Mouse (Mus musculus): ENCODE measurements around the gene Csnk2a1. TPM values are rescaled to one million over a fixed set of nuclear protein-coding genes. Genes with fewer than 3 reads are reported as not detected.
A peak's percentile ranks its signal among the peaks of the same experiment; 100 is the strongest.

Gene Csnk2a1
- polyA plus RNA-seq, 1 experiment, result 70.2 TPM

GRCm38 (mm10) chr2:152307186-152307585 is 80.5 kb downstream of the Csnk2a1 start:
- TF ChIP-seq CTCF (IDR thresholded peaks at IDR 0.05; ENCODE audit: borderline replicate concordance, insufficient read depth, low read depth, low read length) (no peak), POLR2A (IDR thresholded peaks at IDR 0.05; ENCODE audit: borderline replicate concordance, insufficient read depth, low read length) (no peak)
- 92% methylated on average over 3 of the region's 3 CpGs for WGBS
- H3K27ac ChIP-seq (ENCODE audit: insufficient read depth, low read length), result no peak overlapping the region
- no peaks in the 10 kb centered on the region for H3K4me1 ChIP-seq (ENCODE audit: control insufficient read depth, insufficient read depth, low read length)
- H3K27me3 ChIP-seq (ENCODE audit: control insufficient read depth, insufficient read depth, low read length), result no peaks in the 10 kb centered on the region
- no peak for DNase-seq
- no peak overlapping the region for H3K4me3 ChIP-seq (replicated peaks; ENCODE audit: insufficient read depth, low read depth, low read length)

- Histone ChIP-seq H3K27ac (ENCODE audit: insufficient read depth, low read length) (no peak overlapping the region), H3K27me3 (ENCODE audit: control insufficient read depth, insufficient read depth, low read length) (no peaks in the 10 kb centered on the region), H3K4me3 (replicated peaks; ENCODE audit: insufficient read depth, low read depth, low read length) (no peak overlapping the region), H3K4me1 (ENCODE audit: control insufficient read depth, insufficient read depth, low read length) (peaks cover 3% of the 10 kb centered on the region; the same call in 1 of the 2 replicates)
- peak in 1 of 2 experiments; percentile 51 for DNase-seq
- no peak for TF ChIP-seq CTCF (IDR thresholded peaks at IDR 0.05; ENCODE audit: borderline replicate concordance, insufficient read depth, low read depth, low read length)
- no peak for TF ChIP-seq POLR2A (IDR thresholded peaks at IDR 0.05; ENCODE audit: borderline replicate concordance, insufficient read depth, low read length)
- WGBS, result 25% methylated on average over 7 of the region's 7 CpGs
Observed at GRCm38 (mm10) chr2:152312996-152313395, 86.4 kb downstream of the Csnk2a1 start.

GRCm38 (mm10) chr2:152313926-152314325 is 87.3 kb downstream of the Csnk2a1 start:
- Histone ChIP-seq H3K27me3 (ENCODE audit: control insufficient read depth, insufficient read depth, low read length) (no peaks in the 10 kb centered on the region), H3K27ac (ENCODE audit: insufficient read depth, low read length) (no peak overlapping the region), H3K4me1 (ENCODE audit: control insufficient read depth, insufficient read depth, low read length) (peaks cover 3% of the 10 kb centered on the region; the same call in 1 of the 2 replicates), H3K4me3 (replicated peaks; ENCODE audit: insufficient read depth, low read depth, low read length) (no peak overlapping the region)
- WGBS, result 69% methylated on average over 6 of the region's 6 CpGs
- TF ChIP-seq CTCF (IDR thresholded peaks at IDR 0.05; ENCODE audit: borderline replicate concordance, insufficient read depth, low read depth, low read length) (no peak), POLR2A (IDR thresholded peaks at IDR 0.05; ENCODE audit: borderline replicate concordance, insufficient read depth, low read length) (no peak)
- no peak for DNase-seq

- DNase-seq, result no peak
- Histone ChIP-seq H3K27ac (ENCODE audit: insufficient read depth, low read length) (no peak overlapping the region), H3K4me1 (ENCODE audit: control insufficient read depth, insufficient read depth, low read length) (peaks cover 3% of the 10 kb centered on the region; the same call in 1 of the 2 replicates), H3K4me3 (replicated peaks; ENCODE audit: insufficient read depth, low read depth, low read length) (no peak overlapping the region), H3K27me3 (ENCODE audit: control insufficient read depth, insufficient read depth, low read length) (no peaks in the 10 kb centered on the region)
- 61% methylated on average over 6 of the region's 6 CpGs for WGBS
- TF ChIP-seq CTCF (IDR thresholded peaks at IDR 0.05; ENCODE audit: borderline replicate concordance, insufficient read depth, low read depth, low read length), result no peak
- no peak for TF ChIP-seq POLR2A (IDR thresholded peaks at IDR 0.05; ENCODE audit: borderline replicate concordance, insufficient read depth, low read length)
Observed at GRCm38 (mm10) chr2:152317054-152317453, 90.4 kb downstream of the Csnk2a1 start.

GRCm38 (mm10) chr2:152321558-152321957 is 94.9 kb downstream of the Csnk2a1 start:
- H3K4me3 ChIP-seq (replicated peaks; ENCODE audit: insufficient read depth, low read depth, low read length), result no peak overlapping the region
- 87% methylated on average over 5 of the region's 5 CpGs for WGBS
- H3K27ac ChIP-seq (ENCODE audit: insufficient read depth, low read length), result no peak overlapping the region
- no peaks in the 10 kb centered on the region for H3K27me3 ChIP-seq (ENCODE audit: control insufficient read depth, insufficient read depth, low read length)
- H3K4me1 ChIP-seq (ENCODE audit: control insufficient read depth, insufficient read depth, low read length), result peaks cover 16% of the 10 kb centered on the region
- no peak for TF ChIP-seq POLR2A (IDR thresholded peaks at IDR 0.05; ENCODE audit: borderline replicate concordance, insufficient read depth, low read length)
- no peak for TF ChIP-seq CTCF (IDR thresholded peaks at IDR 0.05; ENCODE audit: borderline replicate concordance, insufficient read depth, low read depth, low read length)
- DNase-seq, result no peak

- no peaks in the 10 kb centered on the region for H3K27me3 ChIP-seq (ENCODE audit: control insufficient read depth, insufficient read depth, low read length)
- DNase-seq, result no peak
- H3K27ac ChIP-seq (ENCODE audit: insufficient read depth, low read length), result no peak overlapping the region
- H3K4me3 ChIP-seq (replicated peaks; ENCODE audit: insufficient read depth, low read depth, low read length), result no peak overlapping the region
- peaks cover 16% of the 10 kb centered on the region for H3K4me1 ChIP-seq (ENCODE audit: control insufficient read depth, insufficient read depth, low read length)
- TF ChIP-seq POLR2A (IDR thresholded peaks at IDR 0.05; ENCODE audit: borderline replicate concordance, insufficient read depth, low read length), result no peak
- TF ChIP-seq CTCF (IDR thresholded peaks at IDR 0.05; ENCODE audit: borderline replicate concordance, insufficient read depth, low read depth, low read length), result no peak
- WGBS, result 94% methylated on average over 6 of the region's 6 CpGs
Observed at GRCm38 (mm10) chr2:152322198-152322597, 95.6 kb downstream of the Csnk2a1 start.

GRCm38 (mm10) chr2:152323971-152324370 is 97.3 kb downstream of the Csnk2a1 start:
- Histone ChIP-seq H3K4me1 (ENCODE audit: control insufficient read depth, insufficient read depth, low read length) (peaks cover 16% of the 10 kb centered on the region), H3K27me3 (ENCODE audit: control insufficient read depth, insufficient read depth, low read length) (no peaks in the 10 kb centered on the region), H3K4me3 (replicated peaks; ENCODE audit: insufficient read depth, low read depth, low read length) (no peak overlapping the region), H3K27ac (ENCODE audit: insufficient read depth, low read length) (peak overlapping the region; percentile 27)
- no peak for TF ChIP-seq POLR2A (IDR thresholded peaks at IDR 0.05; ENCODE audit: borderline replicate concordance, insufficient read depth, low read length)
- no peak for TF ChIP-seq CTCF (IDR thresholded peaks at IDR 0.05; ENCODE audit: borderline replicate concordance, insufficient read depth, low read depth, low read length)
- peak; percentile 74 to 82 for DNase-seq
- 30% methylated on average over 14 of the region's 14 CpGs for WGBS

- WGBS, result 76% methylated on average over 3 of the region's 3 CpGs
- no peak for TF ChIP-seq CTCF (IDR thresholded peaks at IDR 0.05; ENCODE audit: borderline replicate concordance, insufficient read depth, low read depth, low read length)
- no peak for TF ChIP-seq POLR2A (IDR thresholded peaks at IDR 0.05; ENCODE audit: borderline replicate concordance, insufficient read depth, low read length)
- DNase-seq, result no peak
- Histone ChIP-seq H3K4me1 (ENCODE audit: control insufficient read depth, insufficient read depth, low read length) (peaks cover 16% of the 10 kb centered on the region), H3K27ac (ENCODE audit: insufficient read depth, low read length) (no peak overlapping the region), H3K27me3 (ENCODE audit: control insufficient read depth, insufficient read depth, low read length) (no peaks in the 10 kb centered on the region), H3K4me3 (replicated peaks; ENCODE audit: insufficient read depth, low read depth, low read length) (no peak overlapping the region)
Observed at GRCm38 (mm10) chr2:152324842-152325241, 98.2 kb downstream of the Csnk2a1 start.
